Mouse (Mus musculus): ENCODE data around the gene Gm7030. TPM values are rescaled to one million over a fixed set of nuclear protein-coding genes. Genes with fewer than 3 reads are reported as not detected.
"Not testable (repeated sequence)": the region's sequence is repeated elsewhere in the genome, so short reads cannot be mapped to it uniquely, and the experiment has no call there.

The Gm7030 gene
- polyA plus RNA-seq, 1 experiment from 2014 or later: not detected

GRCm38 (mm10) chr17:36091933-36092332, 37.3 kb downstream of the Gm7030 start:
- ATAC-seq (ENCODE audit: low FRiP score); H3K27me3 ChIP-seq (ENCODE audit: control insufficient read depth, insufficient read depth, low read length); H3K4me1 ChIP-seq (replicated peaks; ENCODE audit: control insufficient read depth, insufficient read depth, low read length); H3K9ac ChIP-seq; H3K4me3 ChIP-seq (replicated peaks; ENCODE audit: low read length); H3K36me3 ChIP-seq (replicated peaks; ENCODE audit: control insufficient read depth, insufficient read depth); H3K9me3 ChIP-seq (ENCODE audit: control insufficient read depth, low read length); H3K27ac ChIP-seq; H3K4me2 ChIP-seq (replicated peaks); DNase-seq (ENCODE audit: low spot score): not testable (repeated sequence)
- WGBS: no CpG with 5 or more reads among the region's 2 CpGs

- H3K4me2 ChIP-seq (replicated peaks); ATAC-seq (ENCODE audit: low FRiP score); H3K36me3 ChIP-seq (replicated peaks; ENCODE audit: control insufficient read depth, insufficient read depth); H3K9me3 ChIP-seq (ENCODE audit: control insufficient read depth, low read length); H3K9ac ChIP-seq; H3K27ac ChIP-seq; H3K4me1 ChIP-seq (replicated peaks; ENCODE audit: control insufficient read depth, insufficient read depth, low read length); DNase-seq (ENCODE audit: low spot score); H3K4me3 ChIP-seq (replicated peaks; ENCODE audit: low read length): not testable (repeated sequence)
- peaks cover 25% of the 10 kb centered on the region for H3K27me3 ChIP-seq (ENCODE audit: control insufficient read depth, insufficient read depth, low read length)
- WGBS: 81% methylated on average over 1 of the region's 1 CpGs
Observed at GRCm38 (mm10) chr17:36085976-36086375, 43.2 kb downstream of the Gm7030 start.

- WGBS: under 1% methylated on average over 42 of the region's 42 CpGs
- Histone ChIP-seq H3K27ac (no peak overlapping the region), H3K4me1 (replicated peaks; ENCODE audit: control insufficient read depth, insufficient read depth, low read length) (0 out of 2 replicates have a peak, but pooled peaks cover 10% of the 10 kb centered on the region), H3K36me3 (replicated peaks; ENCODE audit: control insufficient read depth, insufficient read depth) (no peaks in the 10 kb centered on the region), H3K4me3 (replicated peaks; ENCODE audit: low read length) (peak overlapping the region; percentile 49), H3K27me3 (ENCODE audit: control insufficient read depth, insufficient read depth, low read length) (peaks cover 25% of the 10 kb centered on the region), H3K4me2 (replicated peaks) (peak overlapping the region; percentile 97), H3K9me3 (ENCODE audit: control insufficient read depth, low read length) (no peaks in the 10 kb centered on the region), H3K9ac (peak overlapping the region; percentile 60)
- peak; percentile 40; the same call in 1 of the 2 replicates for ATAC-seq (ENCODE audit: low FRiP score)
- no peak for DNase-seq (ENCODE audit: low spot score)
Observed at GRCm38 (mm10) chr17:36083870-36084451, 45.3 kb downstream of the Gm7030 start.

- Histone ChIP-seq H3K4me2 (replicated peaks) (peak overlapping the region; percentile 97), H3K4me1 (replicated peaks; ENCODE audit: control insufficient read depth, insufficient read depth, low read length) (0 out of 2 replicates have a peak, but pooled peaks cover 10% of the 10 kb centered on the region), H3K9ac (peak overlapping the region; percentile 60), H3K4me3 (replicated peaks; ENCODE audit: low read length) (peak overlapping the region; percentile 49), H3K9me3 (ENCODE audit: control insufficient read depth, low read length) (no peaks in the 10 kb centered on the region), H3K27me3 (ENCODE audit: control insufficient read depth, insufficient read depth, low read length) (peaks cover 25% of the 10 kb centered on the region), H3K36me3 (replicated peaks; ENCODE audit: control insufficient read depth, insufficient read depth) (no peaks in the 10 kb centered on the region), H3K27ac (no peak overlapping the region)
- DNase-seq (ENCODE audit: low spot score) (peak; percentile 37), ATAC-seq (ENCODE audit: low FRiP score) (peak; percentile 64)
- under 1% methylated on average over 45 of the region's 46 CpGs for WGBS
Observed at GRCm38 (mm10) chr17:36083266-36083869, 45.9 kb downstream of the Gm7030 start.

GRCm38 (mm10) chr17:36082519-36083232, 46.5 kb downstream of the Gm7030 start:
- not testable (repeated sequence) for H3K27ac ChIP-seq; H3K4me1 ChIP-seq (replicated peaks; ENCODE audit: control insufficient read depth, insufficient read depth, low read length); H3K36me3 ChIP-seq (replicated peaks; ENCODE audit: control insufficient read depth, insufficient read depth); H3K9me3 ChIP-seq (ENCODE audit: control insufficient read depth, low read length); DNase-seq (ENCODE audit: low spot score); ATAC-seq (ENCODE audit: low FRiP score)
- Histone ChIP-seq H3K4me3 (replicated peaks; ENCODE audit: low read length) (peak overlapping the region; percentile 49), H3K27me3 (ENCODE audit: control insufficient read depth, insufficient read depth, low read length) (peaks cover 25% of the 10 kb centered on the region), H3K4me2 (replicated peaks) (peak overlapping the region; percentile 97), H3K9ac (peak overlapping the region; percentile 60; the same call in 1 of the 2 replicates)
- 50% methylated on average over 3 of the region's 6 CpGs for WGBS

GRCm38 (mm10) chr17:36081901-36082300, 47.3 kb downstream of the Gm7030 start:
- ATAC-seq (ENCODE audit: low FRiP score); H3K27ac ChIP-seq; H3K36me3 ChIP-seq (replicated peaks; ENCODE audit: control insufficient read depth, insufficient read depth); H3K4me3 ChIP-seq (replicated peaks; ENCODE audit: low read length); H3K4me1 ChIP-seq (replicated peaks; ENCODE audit: control insufficient read depth, insufficient read depth, low read length); DNase-seq (ENCODE audit: low spot score); H3K9me3 ChIP-seq (ENCODE audit: control insufficient read depth, low read length); H3K9ac ChIP-seq; H3K4me2 ChIP-seq (replicated peaks): not testable (repeated sequence)
- peaks cover 25% of the 10 kb centered on the region for H3K27me3 ChIP-seq (ENCODE audit: control insufficient read depth, insufficient read depth, low read length)

- no peaks in the 10 kb centered on the region for H3K27me3 ChIP-seq (ENCODE audit: control insufficient read depth, insufficient read depth, low read length)
- H3K4me1 ChIP-seq (replicated peaks; ENCODE audit: control insufficient read depth, insufficient read depth, low read length): no peaks in the 10 kb centered on the region
- H3K36me3 ChIP-seq (replicated peaks; ENCODE audit: control insufficient read depth, insufficient read depth): no peaks in the 10 kb centered on the region
- H3K4me3 ChIP-seq (replicated peaks; ENCODE audit: low read length): no peak overlapping the region
- no peak overlapping the region for H3K27ac ChIP-seq
- peak; percentile 79 for DNase-seq (ENCODE audit: low spot score)
- no peak overlapping the region for H3K4me2 ChIP-seq (replicated peaks)
- ATAC-seq (ENCODE audit: low FRiP score): no peak
- H3K9me3 ChIP-seq (ENCODE audit: control insufficient read depth, low read length): no peaks in the 10 kb centered on the region
- no peak overlapping the region for H3K9ac ChIP-seq
- 24% methylated on average over 2 of the region's 2 CpGs for WGBS
Observed at GRCm38 (mm10) chr17:36060829-36061228, 68.4 kb downstream of the Gm7030 start.

Other genes with a start within 250 kb of the Gm7030 start
- gene Dhx16, start 249.6 kb downstream of the Gm7030 start, polyA plus RNA-seq (2014; fragmentation: Nextera tagmentation; extraction: Ambion mirVana): 25.8 and 29.0 TPM in 2 replicates
- gene 2310061I04Rik, start 232.0 kb downstream of the Gm7030 start, polyA plus RNA-seq (2014; fragmentation: Nextera tagmentation; extraction: Ambion mirVana): 55.3 and 57.5 TPM in 2 replicates
- gene Atat1, start 219.3 kb downstream of the Gm7030 start, polyA plus RNA-seq (2014; fragmentation: Nextera tagmentation; extraction: Ambion mirVana): 387 and 408 TPM in 2 replicates
- gene Mrps18b, start 213.0 kb downstream of the Gm7030 start, polyA plus RNA-seq (2014; fragmentation: Nextera tagmentation; extraction: Ambion mirVana): 61.4 and 63.6 TPM in 2 replicates
- gene Ppp1r10, start 213.0 kb downstream of the Gm7030 start, polyA plus RNA-seq (2014; fragmentation: Nextera tagmentation; extraction: Ambion mirVana): 34.8 and 37.9 TPM in 2 replicates
- gene Abcf1, start 159.7 kb downstream of the Gm7030 start, polyA plus RNA-seq (2014; fragmentation: Nextera tagmentation; extraction: Ambion mirVana): 65.5 and 74.9 TPM in 2 replicates
- 46.8 and 52.2 TPM in 2 replicates for gene Gnl1, start 149.6 kb downstream of the Gm7030 start, polyA plus RNA-seq (2014; fragmentation: Nextera tagmentation; extraction: Ambion mirVana)
- 70.4 and 83.1 TPM in 2 replicates for gene Prr3, start 149.2 kb downstream of the Gm7030 start, polyA plus RNA-seq (2014; fragmentation: Nextera tagmentation; extraction: Ambion mirVana)
- 9.1 and 11.7 TPM in 2 replicates for gene H2-T24, start 108.9 kb downstream of the Gm7030 start, polyA plus RNA-seq (2014; fragmentation: Nextera tagmentation; extraction: Ambion mirVana)
- gene H2-T23, start 96.6 kb downstream of the Gm7030 start, polyA plus RNA-seq (2014; fragmentation: Nextera tagmentation; extraction: Ambion mirVana): 3.0 and 4.1 TPM in 2 replicates
- gene H2-T22, start 86.7 kb downstream of the Gm7030 start, polyA plus RNA-seq (2014; fragmentation: Nextera tagmentation; extraction: Ambion mirVana): 7.2 and 8.0 TPM in 2 replicates
- not detected in 2 replicates for gene Gm6034, start 86.5 kb downstream of the Gm7030 start, polyA plus RNA-seq (2014; fragmentation: Nextera tagmentation; extraction: Ambion mirVana)
- gene Gm11127, start 71.1 kb downstream of the Gm7030 start, polyA plus RNA-seq (2014; fragmentation: Nextera tagmentation; extraction: Ambion mirVana): 0.25 TPM in 1 of 2 replicates, not detected in the other
- not detected in 2 replicates for gene Gm19684, start 7.7 kb downstream of the Gm7030 start, polyA plus RNA-seq (2014; fragmentation: Nextera tagmentation; extraction: Ambion mirVana)
- not detected in 2 replicates for gene Gm8909, start 39.1 kb upstream of the Gm7030 start, polyA plus RNA-seq (2014; fragmentation: Nextera tagmentation; extraction: Ambion mirVana)
- gene H2-T3, start 60.9 kb upstream of the Gm7030 start, polyA plus RNA-seq (2014; fragmentation: Nextera tagmentation; extraction: Ambion mirVana): not detected in 2 replicates
- 132 and 151 TPM in 2 replicates for gene Rpp21, start 128.6 kb upstream of the Gm7030 start, polyA plus RNA-seq (2014; fragmentation: Nextera tagmentation; extraction: Ambion mirVana)
- 19.7 and 19.8 TPM in 2 replicates for gene Trim39, start 142.8 kb upstream of the Gm7030 start, polyA plus RNA-seq (2014; fragmentation: Nextera tagmentation; extraction: Ambion mirVana)
- 0.18 and 0.23 TPM in 2 replicates for gene H2-M10.2, start 157.1 kb upstream of the Gm7030 start, polyA plus RNA-seq (2014; fragmentation: Nextera tagmentation; extraction: Ambion mirVana)
- not detected in 2 replicates for gene H2-M10.1, start 196.7 kb upstream of the Gm7030 start, polyA plus RNA-seq (2014; fragmentation: Nextera tagmentation; extraction: Ambion mirVana)
- not detected in 2 replicates for gene H2-M10.3, start 239.0 kb upstream of the Gm7030 start, polyA plus RNA-seq (2014; fragmentation: Nextera tagmentation; extraction: Ambion mirVana)

Data from hindbrain, embryonic 14.5 days (tissue).